Mouse (Mus musculus): ENCODE data around the gene Grin2a.

Gene Grin2a

GRCm38 (mm10) chr16:9742443-9742842 lies 252.9 kb downstream of the Grin2a start:
- no peak for DNase-seq

GRCm38 (mm10) chr16:9738679-9739078 lies 256.7 kb downstream of the Grin2a start:
- DNase-seq = no peak

GRCm38 (mm10) chr16:9737131-9737530 lies 258.2 kb downstream of the Grin2a start:
- no peak for DNase-seq

- DNase-seq = no peak
Measured at GRCm38 (mm10) chr16:9735365-9736080, 259.8 kb downstream of the Grin2a start.

GRCm38 (mm10) chr16:9727603-9728002 lies 267.8 kb downstream of the Grin2a start:
- no peak for DNase-seq

GRCm38 (mm10) chr16:9725578-9726113 lies 269.7 kb downstream of the Grin2a start:
- no peak for DNase-seq

GRCm38 (mm10) chr16:9711398-9711797 lies 284.0 kb downstream of the Grin2a start:
- DNase-seq = no peak

- no peak for DNase-seq
Measured at GRCm38 (mm10) chr16:9709921-9710320, 285.4 kb downstream of the Grin2a start.

- DNase-seq = no peak
Measured at GRCm38 (mm10) chr16:9697141-9697540, 298.2 kb downstream of the Grin2a start.

GRCm38 (mm10) chr16:9694081-9694480 lies 301.3 kb downstream of the Grin2a start:
- no peak for DNase-seq

- no peak for DNase-seq
Measured at GRCm38 (mm10) chr16:9688523-9689140, 306.7 kb downstream of the Grin2a start.

GRCm38 (mm10) chr16:9680572-9680971 lies 314.8 kb downstream of the Grin2a start:
- DNase-seq = no peak

GRCm38 (mm10) chr16:9679994-9680393 lies 315.4 kb downstream of the Grin2a start:
- no peak for DNase-seq

GRCm38 (mm10) chr16:9678750-9679149 lies 316.6 kb downstream of the Grin2a start:
- no peak for DNase-seq

- DNase-seq = no peak
Measured at GRCm38 (mm10) chr16:9672390-9672789, 323.0 kb downstream of the Grin2a start.

- DNase-seq = no peak
Measured at GRCm38 (mm10) chr16:9671222-9671621, 324.1 kb downstream of the Grin2a start.

GRCm38 (mm10) chr16:9670750-9671161 lies 324.6 kb downstream of the Grin2a start:
- DNase-seq = no peak

- DNase-seq = no peak
Measured at GRCm38 (mm10) chr16:9665896-9666295, 329.5 kb downstream of the Grin2a start.

GRCm38 (mm10) chr16:9664060-9664459 lies 331.3 kb downstream of the Grin2a start:
- no peak for DNase-seq

- no peak for DNase-seq
Measured at GRCm38 (mm10) chr16:9663508-9663907, 331.9 kb downstream of the Grin2a start.

- no peak for DNase-seq
Measured at GRCm38 (mm10) chr16:9625652-9626444, 369.5 kb downstream of the Grin2a start.

- no peak for DNase-seq
Measured at GRCm38 (mm10) chr16:9624346-9624745, 371.0 kb downstream of the Grin2a start.

GRCm38 (mm10) chr16:9618206-9618605 lies 377.2 kb downstream of the Grin2a start:
- no peak for DNase-seq

- no peak for DNase-seq
Measured at GRCm38 (mm10) chr16:9617215-9617614, 378.1 kb downstream of the Grin2a start.
